Mouse (Mus musculus) spleen, postnatal 4 days (tissue): ENCODE results near the gene Samd5.

Source experiments
- DNase-seq, 2 experiments: peaks; one replicate each; pipeline ENCODE4 v3.0.0; 2022; ENCODE audit warnings: low spot score in 2 of 2

Samd5 gene

GRCm38 (mm10) chr10:9575605-9576004 lies 99.4 kb downstream of the Samd5 start:
- peak; percentile 22 to 74 for DNase-seq

- no peak for DNase-seq
These were observed 100.9 kb downstream of the Samd5 start for GRCm38 (mm10) chr10:9574135-9574534.
